Mouse (Mus musculus) hindbrain, embryonic 12.5 days (tissue): ENCODE data around the gene Trcg1. TPM values are rescaled to one million over a fixed set of nuclear protein-coding genes. Genes with fewer than 3 reads are reported as not detected.
"Not testable (repeated sequence)": the region's sequence is repeated elsewhere in the genome, so short reads cannot be mapped to it uniquely, and the experiment has no call there.

ENCODE experiments used
- ATAC-seq: fragments of 200-750 bp; cut with Nextera tagmentation; 2 replicates; pipeline ENCODE4 v1.8.0; 2017; ENCODE audit warnings: moderate TSS enrichment; ENCODE audit not compliant: low FRiP score
- H3K27ac ChIP-seq: fragments of 300-500 bp; sonication (generic); 2 replicates; pipeline ENCODE4 v1.5.1; 2016; ENCODE audit warnings: mild to moderate bottlenecking
- H3K27me3 ChIP-seq: fragments of 300-500 bp; sonication (generic); 2 replicates; pipeline ENCODE4 v1.6.1; 2016; ENCODE audit warnings: mild to moderate bottlenecking
- H3K36me3 ChIP-seq: fragments of 300-500 bp; sonication (generic); 2 replicates; pipeline ENCODE4 v1.6.1; 2016; ENCODE audit warnings: mild to moderate bottlenecking
- H3K4me1 ChIP-seq: fragments of 300-500 bp; sonication (generic); 2 replicates; pipeline ENCODE4 v1.6.1; 2016
- H3K4me2 ChIP-seq: fragments of 300-500 bp; sonication (generic); replicated peaks from 2 replicates; pipeline ENCODE4 v1.6.1; 2016; ENCODE audit warnings: mild to moderate bottlenecking
- H3K4me3 ChIP-seq: fragments of 300-500 bp; sonication (generic); 2 replicates; pipeline ENCODE4 v1.5.1; 2016; ENCODE audit warnings: mild to moderate bottlenecking
- H3K9ac ChIP-seq: fragments of 300-500 bp; sonication (generic); 2 replicates; pipeline ENCODE4 v1.6.1; 2016; ENCODE audit warnings: mild to moderate bottlenecking, moderate library complexity
- H3K9me3 ChIP-seq: fragments of 300-500 bp; sonication (generic); replicated peaks from 2 replicates; pipeline ENCODE4 v1.6.1; 2016; ENCODE audit warnings: mild to moderate bottlenecking
- WGBS: fragments of 180-500 bp; shearing (Covaris S2); methylation state at CpG from one replicate; pipeline ENCODE4 v1.1.7; 2016; 5-methylcytosine and 5-hydroxymethylcytosine counted together
- polyA plus RNA-seq: library from polyadenylated mRNA; unstranded; fragments of >200 nt; fragmentation: Nextera tagmentation; extraction: Ambion mirVana; gene quantifications from 2 replicates; pipeline ENCODE4 v1.2.1, GENCODE M21; 2016

Gene Trcg1
- not detected in 2 replicates for polyA plus RNA-seq

- H3K27ac ChIP-seq: no peak within 1 kb of the TSS
- H3K4me3 ChIP-seq: no peak within 1 kb of the TSS
- 79% methylated on average over 2 of the region's 2 CpGs for WGBS
- no peaks in the 10 kb centered on the region for H3K36me3 ChIP-seq
- H3K27me3 ChIP-seq: no peaks in the 10 kb centered on the region
- H3K9ac ChIP-seq: no peak within 1 kb of the TSS
- H3K4me2 ChIP-seq: no peak within 1 kb of the TSS
- H3K4me1 ChIP-seq: no peaks in the 10 kb centered on the region
- no peaks in the 10 kb centered on the region for H3K9me3 ChIP-seq
- ATAC-seq: no peak
Observed at GRCm38 (mm10) chr9:57236256-57236655, at the start of gene Trcg1. Trcg1 (plus strand) TSS chr9:57236556.

GRCm38 (mm10) chr9:57196708-57197107 is 39.6 kb upstream of the Trcg1 start:
- Histone ChIP-seq H3K9ac (no peak overlapping the region), H3K36me3 (no peaks in the 10 kb centered on the region), H3K4me2 (no peak overlapping the region), H3K9me3 (no peaks in the 10 kb centered on the region), H3K4me1 (no peaks in the 10 kb centered on the region), H3K27ac (no peak overlapping the region), H3K27me3 (no peaks in the 10 kb centered on the region), H3K4me3 (no peak overlapping the region)
- ATAC-seq: no peak
- WGBS: 75% methylated on average over 3 of the region's 3 CpGs

- WGBS: 69% methylated on average over 8 of the region's 8 CpGs
- H3K27me3 ChIP-seq: no peaks in the 10 kb centered on the region
- H3K9me3 ChIP-seq: no peaks in the 10 kb centered on the region
- no peak overlapping the region for H3K9ac ChIP-seq
- no peaks in the 10 kb centered on the region for H3K36me3 ChIP-seq
- H3K4me1 ChIP-seq: no peaks in the 10 kb centered on the region
- ATAC-seq: no peak
- H3K4me3 ChIP-seq: no peak overlapping the region
- no peak overlapping the region for H3K4me2 ChIP-seq
- no peak overlapping the region for H3K27ac ChIP-seq
Observed at GRCm38 (mm10) chr9:57197414-57197813, 38.9 kb upstream of the Trcg1 start.

GRCm38 (mm10) chr9:57202981-57203380 is 33.4 kb upstream of the Trcg1 start:
- no peak for ATAC-seq
- no peaks in the 10 kb centered on the region for H3K4me1 ChIP-seq
- no peak overlapping the region for H3K4me2 ChIP-seq
- no peaks in the 10 kb centered on the region for H3K36me3 ChIP-seq
- WGBS: 79% methylated on average over 7 of the region's 7 CpGs
- no peaks in the 10 kb centered on the region for H3K27me3 ChIP-seq
- no peak overlapping the region for H3K4me3 ChIP-seq
- H3K27ac ChIP-seq: no peak overlapping the region
- H3K9ac ChIP-seq: no peak overlapping the region
- H3K9me3 ChIP-seq: no peaks in the 10 kb centered on the region

- not testable (repeated sequence) for H3K9me3 ChIP-seq, ATAC-seq, H3K27me3 ChIP-seq, H3K36me3 ChIP-seq, H3K4me2 ChIP-seq, H3K4me3 ChIP-seq, H3K9ac ChIP-seq, H3K4me1 ChIP-seq, H3K27ac ChIP-seq
- 86% methylated on average over 13 of the region's 13 CpGs for WGBS
Observed at GRCm38 (mm10) chr9:57203571-57203970, 32.8 kb upstream of the Trcg1 start.

GRCm38 (mm10) chr9:57206896-57207295 is 29.5 kb upstream of the Trcg1 start:
- Histone ChIP-seq H3K4me2 (no peak overlapping the region), H3K4me1 (no peaks in the 10 kb centered on the region), H3K4me3 (no peak overlapping the region), H3K9ac (no peak overlapping the region), H3K36me3 (no peaks in the 10 kb centered on the region), H3K27ac (no peak overlapping the region), H3K9me3 (no peaks in the 10 kb centered on the region), H3K27me3 (no peaks in the 10 kb centered on the region)
- 61% methylated on average over 2 of the region's 2 CpGs for WGBS
- no peak for ATAC-seq

GRCm38 (mm10) chr9:57209316-57209715 is 27.0 kb upstream of the Trcg1 start:
- Histone ChIP-seq H3K36me3 (no peaks in the 10 kb centered on the region), H3K4me3 (no peak overlapping the region), H3K4me1 (no peaks in the 10 kb centered on the region), H3K27ac (no peak overlapping the region), H3K27me3 (no peaks in the 10 kb centered on the region), H3K9me3 (no peaks in the 10 kb centered on the region), H3K4me2 (no peak overlapping the region), H3K9ac (no peak overlapping the region)
- 31% methylated on average over 3 of the region's 3 CpGs for WGBS
- ATAC-seq: no peak

GRCm38 (mm10) chr9:57212448-57213222 is 23.7 kb upstream of the Trcg1 start:
- no peak overlapping the region for H3K4me3 ChIP-seq
- 73% methylated on average over 9 of the region's 9 CpGs for WGBS
- no peaks in the 10 kb centered on the region for H3K36me3 ChIP-seq
- no peak overlapping the region for H3K4me2 ChIP-seq
- no peak overlapping the region for H3K27ac ChIP-seq
- no peak overlapping the region for H3K9ac ChIP-seq
- ATAC-seq: no peak
- no peaks in the 10 kb centered on the region for H3K9me3 ChIP-seq
- no peaks in the 10 kb centered on the region for H3K4me1 ChIP-seq
- no peaks in the 10 kb centered on the region for H3K27me3 ChIP-seq

GRCm38 (mm10) chr9:57214500-57214899 is 21.9 kb upstream of the Trcg1 start:
- no peaks in the 10 kb centered on the region for H3K36me3 ChIP-seq
- H3K27me3 ChIP-seq: no peaks in the 10 kb centered on the region
- H3K4me1 ChIP-seq: no peaks in the 10 kb centered on the region
- no peak overlapping the region for H3K27ac ChIP-seq
- no peak for ATAC-seq
- no peaks in the 10 kb centered on the region for H3K9me3 ChIP-seq
- H3K4me2 ChIP-seq: no peak overlapping the region
- 82% methylated on average over 6 of the region's 6 CpGs for WGBS
- H3K9ac ChIP-seq: no peak overlapping the region
- H3K4me3 ChIP-seq: no peak overlapping the region

- Histone ChIP-seq H3K27me3 (no peaks in the 10 kb centered on the region), H3K9me3 (no peaks in the 10 kb centered on the region)
Observed at GRCm38 (mm10) chr9:57217220-57217619, 19.1 kb upstream of the Trcg1 start.

GRCm38 (mm10) chr9:57218776-57219175 is 17.6 kb upstream of the Trcg1 start:
- H3K27me3 ChIP-seq: no peaks in the 10 kb centered on the region
- WGBS: 83% methylated on average over 5 of the region's 5 CpGs
- H3K4me3 ChIP-seq: no peak overlapping the region
- no peaks in the 10 kb centered on the region for H3K9me3 ChIP-seq
- H3K4me2 ChIP-seq: no peak overlapping the region
- H3K4me1 ChIP-seq: no peaks in the 10 kb centered on the region
- no peaks in the 10 kb centered on the region for H3K36me3 ChIP-seq
- ATAC-seq: no peak
- no peak overlapping the region for H3K27ac ChIP-seq
- no peak overlapping the region for H3K9ac ChIP-seq

More at GRCm38 (mm10) chr9:57217220-57217619, 19.1 kb upstream of the Trcg1 start:
- 83% methylated on average over 6 of the region's 6 CpGs for WGBS
- Histone ChIP-seq H3K4me3 (no peak overlapping the region), H3K36me3 (no peaks in the 10 kb centered on the region), H3K9ac (no peak overlapping the region), H3K27ac (no peak overlapping the region), H3K4me2 (no peak overlapping the region), H3K4me1 (no peaks in the 10 kb centered on the region)
- ATAC-seq: no peak

- Histone ChIP-seq H3K9ac (no peak overlapping the region), H3K27me3 (no peaks in the 10 kb centered on the region), H3K4me3 (no peak overlapping the region), H3K36me3 (no peaks in the 10 kb centered on the region), H3K9me3 (no peaks in the 10 kb centered on the region), H3K27ac (no peak overlapping the region), H3K4me2 (no peak overlapping the region), H3K4me1 (no peaks in the 10 kb centered on the region)
- 97% methylated on average over 1 of the region's 1 CpGs for WGBS
- no peak for ATAC-seq
Observed at GRCm38 (mm10) chr9:57219511-57219910, 16.8 kb upstream of the Trcg1 start.

- no peak overlapping the region for H3K4me3 ChIP-seq
- no peaks in the 10 kb centered on the region for H3K9me3 ChIP-seq
- ATAC-seq: no peak
- WGBS: 25% methylated on average over 6 of the region's 6 CpGs
- no peaks in the 10 kb centered on the region for H3K36me3 ChIP-seq
- no peak overlapping the region for H3K27ac ChIP-seq
- H3K4me1 ChIP-seq: no peaks in the 10 kb centered on the region
- H3K9ac ChIP-seq: no peak overlapping the region
- H3K4me2 ChIP-seq: no peak overlapping the region
- no peaks in the 10 kb centered on the region for H3K27me3 ChIP-seq
Observed at GRCm38 (mm10) chr9:57220356-57220755, 16.0 kb upstream of the Trcg1 start.
